Mouse (Mus musculus): ENCODE results near the gene Mst1r. TPM values are rescaled to one million over a fixed set of nuclear protein-coding genes. Genes with fewer than 3 reads are reported as not detected.

Mst1r gene
- polyA plus RNA-seq, 1 experiment from 2014 or later = 1.5 TPM

DNA sequence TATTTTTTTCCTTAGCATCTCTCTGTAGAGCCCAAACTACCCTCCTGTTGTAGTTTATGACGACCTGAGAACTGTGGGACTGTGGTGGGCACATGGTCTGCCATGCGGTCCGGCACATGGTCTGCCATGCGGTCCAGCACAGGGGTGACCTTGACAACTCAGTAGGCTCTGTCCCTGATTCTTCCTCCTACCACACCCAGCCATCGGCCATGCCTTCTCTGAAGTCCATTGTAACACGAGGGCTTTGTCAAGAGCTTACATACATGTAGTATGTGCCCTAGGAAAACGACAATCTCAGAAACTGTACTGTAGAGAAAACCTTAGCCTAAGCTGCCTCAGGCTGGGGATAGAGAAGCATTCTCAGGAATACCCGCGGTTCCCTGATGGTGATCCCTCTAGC lies 58.0 kb downstream of the Mst1r start:
- peaks cover 42% of the 10 kb centered on the region for H3K36me3 ChIP-seq (ENCODE audit: control insufficient read depth, insufficient read depth, low read length)
- H3K9me3 ChIP-seq (ENCODE audit: control insufficient read depth, low read length) = no peaks in the 10 kb centered on the region
- no peak for ATAC-seq (ENCODE audit: insufficient number of reproducible peaks, insufficient read depth, low FRiP score, low read depth)
- no peak overlapping the region for H3K4me3 ChIP-seq (ENCODE audit: control insufficient read depth in 1 of 2, insufficient read depth in 1 of 2, low read depth in 1 of 2, low read length in 2 of 2)
- H3K27me3 ChIP-seq (ENCODE audit: control insufficient read depth, insufficient read depth, low read length) = no peaks in the 10 kb centered on the region
- no peak overlapping the region for H3K9ac ChIP-seq (ENCODE audit: low read length)
- 82% methylated on average over 9 of the region's 9 CpGs for WGBS
- peaks cover 0 to 8% of the 10 kb centered on the region in 2 experiments; a peak in 1 of 4 replicates for H3K4me1 ChIP-seq (ENCODE audit: control insufficient read depth in 2 of 2, insufficient read depth in 2 of 2, low read length in 2 of 2)
- peak overlapping the region in 1 of 2 experiments; percentile 25; a peak in 1 of 4 replicates for H3K27ac ChIP-seq (replicated peaks in 1 of 2; ENCODE audit: control insufficient read depth in 1 of 2, insufficient read depth in 1 of 2, low read depth in 2 of 2, low read length in 2 of 2)
- no peak overlapping the region for H3K4me2 ChIP-seq (ENCODE audit: low read length)

DNA sequence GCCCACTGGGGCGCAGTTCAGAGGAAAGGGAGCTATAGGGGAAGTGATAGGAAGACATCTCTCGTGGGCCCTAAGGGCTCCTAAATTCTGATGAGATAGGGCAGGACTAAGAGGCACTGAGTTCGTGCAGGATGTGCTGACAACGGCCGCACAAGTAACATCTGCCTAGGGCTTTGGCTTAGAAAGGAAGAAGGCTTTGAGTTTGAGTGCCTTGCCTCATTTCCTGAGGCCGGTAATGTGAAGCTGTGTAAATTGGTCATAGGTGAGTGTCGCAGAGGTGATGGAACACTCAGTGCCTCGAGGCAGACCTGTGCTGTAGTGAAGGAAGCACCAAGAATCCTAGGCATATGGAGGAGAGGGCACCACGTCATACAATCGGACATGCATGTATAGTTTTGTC lies 60.0 kb downstream of the Mst1r start:
- no peaks in the 10 kb centered on the region for H3K9me3 ChIP-seq (ENCODE audit: control insufficient read depth, low read length)
- ATAC-seq (ENCODE audit: insufficient number of reproducible peaks, insufficient read depth, low FRiP score, low read depth) = no peak
- H3K4me3 ChIP-seq (ENCODE audit: control insufficient read depth in 1 of 2, insufficient read depth in 1 of 2, low read depth in 1 of 2, low read length in 2 of 2) = no peak overlapping the region
- H3K4me2 ChIP-seq (ENCODE audit: low read length) = no peak overlapping the region
- H3K27ac ChIP-seq (replicated peaks in 1 of 2; ENCODE audit: control insufficient read depth in 1 of 2, insufficient read depth in 1 of 2, low read depth in 2 of 2, low read length in 2 of 2) = no peak overlapping the region
- H3K9ac ChIP-seq (ENCODE audit: low read length) = no peak overlapping the region
- H3K36me3 ChIP-seq (ENCODE audit: control insufficient read depth, insufficient read depth, low read length) = peaks cover 29% of the 10 kb centered on the region
- WGBS = 83% methylated on average over 10 of the region's 10 CpGs
- peaks cover 0 to 12% of the 10 kb centered on the region in 2 experiments; a peak in 2 of 4 replicates for H3K4me1 ChIP-seq (ENCODE audit: control insufficient read depth in 2 of 2, insufficient read depth in 2 of 2, low read length in 2 of 2)
- H3K27me3 ChIP-seq (ENCODE audit: control insufficient read depth, insufficient read depth, low read length) = no peaks in the 10 kb centered on the region

DNA sequence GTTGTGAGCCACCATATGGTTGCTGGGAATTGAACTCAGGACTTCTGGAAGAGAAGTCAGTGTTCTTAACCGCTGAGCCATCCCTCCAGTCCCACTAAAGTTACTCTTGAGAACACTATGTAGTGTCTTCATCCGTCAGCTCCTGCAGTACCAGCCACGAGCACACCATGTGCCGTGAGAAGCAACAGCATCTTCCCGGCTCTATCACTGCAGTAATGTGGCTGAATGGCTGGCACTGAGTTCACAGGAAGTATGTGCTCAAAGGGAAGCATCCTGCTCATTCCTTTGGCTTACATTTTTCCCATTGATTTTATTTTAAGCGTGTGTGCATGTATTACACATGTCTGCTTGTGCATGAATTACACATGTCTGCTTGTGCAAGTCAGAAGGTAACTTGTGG lies 60.8 kb downstream of the Mst1r start:
- no peak overlapping the region for H3K4me3 ChIP-seq (ENCODE audit: control insufficient read depth in 1 of 2, insufficient read depth in 1 of 2, low read depth in 1 of 2, low read length in 2 of 2)
- no peaks in the 10 kb centered on the region for H3K9me3 ChIP-seq (ENCODE audit: control insufficient read depth, low read length)
- no peaks in the 10 kb centered on the region for H3K27me3 ChIP-seq (ENCODE audit: control insufficient read depth, insufficient read depth, low read length)
- ATAC-seq (ENCODE audit: insufficient number of reproducible peaks, insufficient read depth, low FRiP score, low read depth) = no peak
- H3K27ac ChIP-seq (replicated peaks in 1 of 2; ENCODE audit: control insufficient read depth in 1 of 2, insufficient read depth in 1 of 2, low read depth in 2 of 2, low read length in 2 of 2) = no peak overlapping the region
- peaks cover 22% of the 10 kb centered on the region for H3K36me3 ChIP-seq (ENCODE audit: control insufficient read depth, insufficient read depth, low read length)
- H3K4me1 ChIP-seq (ENCODE audit: control insufficient read depth in 2 of 2, insufficient read depth in 2 of 2, low read length in 2 of 2) = peaks cover 0 to 18% of the 10 kb centered on the region in 2 experiments; a peak in 2 of 4 replicates
- WGBS = 80% methylated on average over 6 of the region's 6 CpGs
- H3K4me2 ChIP-seq (ENCODE audit: low read length) = no peak overlapping the region
- no peak overlapping the region for H3K9ac ChIP-seq (ENCODE audit: low read length)

DNA sequence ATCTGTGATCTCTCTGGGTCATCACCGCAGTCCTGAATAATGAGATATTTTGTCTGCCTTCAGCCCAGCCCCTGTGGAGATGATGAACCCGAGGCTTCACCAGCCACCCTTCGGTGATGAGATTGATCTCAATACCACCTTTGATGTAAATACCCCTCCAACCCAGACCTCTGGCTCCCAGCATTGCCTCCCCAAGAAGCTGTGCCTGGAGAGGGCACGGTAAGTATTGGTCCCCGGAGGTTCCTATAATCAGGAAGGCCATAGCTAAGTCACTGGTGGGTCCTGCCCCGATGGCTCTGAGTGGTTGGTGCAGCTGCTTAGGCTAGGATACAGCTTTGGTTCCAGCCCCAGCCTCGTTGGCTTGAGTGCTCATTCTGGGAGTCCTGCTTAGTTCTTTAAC lies 61.9 kb downstream of the Mst1r start:
- no peak overlapping the region for H3K4me3 ChIP-seq (ENCODE audit: control insufficient read depth in 1 of 2, insufficient read depth in 1 of 2, low read depth in 1 of 2, low read length in 2 of 2)
- H3K4me1 ChIP-seq (ENCODE audit: control insufficient read depth in 2 of 2, insufficient read depth in 2 of 2, low read length in 2 of 2) = peaks cover 0 to 18% of the 10 kb centered on the region in 2 experiments; a peak in 2 of 4 replicates
- H3K9ac ChIP-seq (ENCODE audit: low read length) = no peak overlapping the region
- WGBS = 88% methylated on average over 7 of the region's 7 CpGs
- H3K4me2 ChIP-seq (ENCODE audit: low read length) = no peak overlapping the region
- H3K27ac ChIP-seq (replicated peaks in 1 of 2; ENCODE audit: control insufficient read depth in 1 of 2, insufficient read depth in 1 of 2, low read depth in 2 of 2, low read length in 2 of 2) = no peak overlapping the region
- no peaks in the 10 kb centered on the region for H3K9me3 ChIP-seq (ENCODE audit: control insufficient read depth, low read length)
- ATAC-seq (ENCODE audit: insufficient number of reproducible peaks, insufficient read depth, low FRiP score, low read depth) = no peak
- no peaks in the 10 kb centered on the region for H3K27me3 ChIP-seq (ENCODE audit: control insufficient read depth, insufficient read depth, low read length)
- H3K36me3 ChIP-seq (ENCODE audit: control insufficient read depth, insufficient read depth, low read length) = peaks cover 18% of the 10 kb centered on the region

Other genes starting within 250 kb of the Mst1r start
- 2.7 TPM in 2 replicates for gene Slc38a3, start 237.3 kb upstream of the Mst1r start, polyA plus RNA-seq (2014; fragmentation: Nextera tagmentation; extraction: Ambion mirVana)
- gene Gnat1, start 227.2 kb upstream of the Mst1r start, polyA plus RNA-seq (2014; fragmentation: Nextera tagmentation; extraction: Ambion mirVana) = 0.63 and 1.7 TPM in 2 replicates
- 4.6 and 6.2 TPM in 2 replicates for gene Sema3f, start 196.4 kb upstream of the Mst1r start, polyA plus RNA-seq (2014; fragmentation: Nextera tagmentation; extraction: Ambion mirVana)
- 116 and 118 TPM in 2 replicates for gene Rbm5, start 135.9 kb upstream of the Mst1r start, polyA plus RNA-seq (2014; fragmentation: Nextera tagmentation; extraction: Ambion mirVana)
- gene Rbm6, start 33.6 kb upstream of the Mst1r start, polyA plus RNA-seq (2014; fragmentation: Nextera tagmentation; extraction: Ambion mirVana) = 41.5 and 42.8 TPM in 2 replicates
- gene Mon1a, start 18.7 kb upstream of the Mst1r start, polyA plus RNA-seq (2014; fragmentation: Nextera tagmentation; extraction: Ambion mirVana) = 8.2 and 9.4 TPM in 2 replicates
- gene Actl11, start 21.6 kb downstream of the Mst1r start, polyA plus RNA-seq (2014; fragmentation: Nextera tagmentation; extraction: Ambion mirVana) = not detected in 2 replicates
- gene Camkv, start 28.8 kb downstream of the Mst1r start, polyA plus RNA-seq (2014; fragmentation: Nextera tagmentation; extraction: Ambion mirVana) = 0.07 and 0.13 TPM in 2 replicates
- 8.6 and 10.2 TPM in 2 replicates for gene Traip, start 43.3 kb downstream of the Mst1r start, polyA plus RNA-seq (2014; fragmentation: Nextera tagmentation; extraction: Ambion mirVana)
- gene Uba7, start 68.6 kb downstream of the Mst1r start, polyA plus RNA-seq (2014; fragmentation: Nextera tagmentation; extraction: Ambion mirVana) = 33.1 and 34.2 TPM in 2 replicates
- 2.1 and 3.8 TPM in 2 replicates for gene Gm20661, start 76.2 kb downstream of the Mst1r start, polyA plus RNA-seq (2014; fragmentation: Nextera tagmentation; extraction: Ambion mirVana)
- gene Inka1, start 79.0 kb downstream of the Mst1r start, polyA plus RNA-seq (2014; fragmentation: Nextera tagmentation; extraction: Ambion mirVana) = 46.0 and 49.2 TPM in 2 replicates
- 4.8 and 8.4 TPM in 2 replicates for gene Cdhr4, start 85.6 kb downstream of the Mst1r start, polyA plus RNA-seq (2014; fragmentation: Nextera tagmentation; extraction: Ambion mirVana)
- 0.55 and 0.71 TPM in 2 replicates for gene Gm20662, start 89.5 kb downstream of the Mst1r start, polyA plus RNA-seq (2014; fragmentation: Nextera tagmentation; extraction: Ambion mirVana)
- 21.9 and 22.5 TPM in 2 replicates for gene Ip6k1, start 95.6 kb downstream of the Mst1r start, polyA plus RNA-seq (2014; fragmentation: Nextera tagmentation; extraction: Ambion mirVana)
- gene Gmppb, start 142.4 kb downstream of the Mst1r start, polyA plus RNA-seq (2014; fragmentation: Nextera tagmentation; extraction: Ambion mirVana) = 17.4 and 18.8 TPM in 2 replicates
- 2.0 and 2.1 TPM in 2 replicates for gene Amigo3, start 146.3 kb downstream of the Mst1r start, polyA plus RNA-seq (2014; fragmentation: Nextera tagmentation; extraction: Ambion mirVana)
- gene Mst1, start 173.6 kb downstream of the Mst1r start, polyA plus RNA-seq (2014; fragmentation: Nextera tagmentation; extraction: Ambion mirVana) = not detected in 2 replicates
- 37.2 and 37.9 TPM in 2 replicates for gene Rnf123, start 176.5 kb downstream of the Mst1r start, polyA plus RNA-seq (2014; fragmentation: Nextera tagmentation; extraction: Ambion mirVana)
- 48.7 and 50.8 TPM in 2 replicates for gene Apeh, start 187.7 kb downstream of the Mst1r start, polyA plus RNA-seq (2014; fragmentation: Nextera tagmentation; extraction: Ambion mirVana)